Mouse (Mus musculus) hindbrain, embryonic 11.5 days (tissue): ENCODE data around the gene Hdgfl2. TPM values are rescaled to one million over a fixed set of nuclear protein-coding genes. Genes with fewer than 3 reads are reported as not detected.

ENCODE experiments used
- ATAC-seq: fragments of 200-750 bp; cut with Nextera tagmentation; 2 replicates; pipeline ENCODE4 v1.8.0; 2017; ENCODE audit warnings: mild to moderate bottlenecking, moderate TSS enrichment, moderate library complexity; ENCODE audit not compliant: low FRiP score
- DNase-seq: peaks from one replicate; pipeline ENCODE4 v3.0.0-alpha.2; 2015; ENCODE audit warnings: low spot score
- H3K27ac ChIP-seq: fragments of 300-500 bp; sonication (generic); 2 replicates; pipeline ENCODE4 v1.5.1; 2014; ENCODE audit warnings: mild to moderate bottlenecking, low read depth, low read length
- H3K27me3 ChIP-seq: fragments of 300-500 bp; sonication (generic); 2 replicates; pipeline ENCODE4 v1.6.1; 2014; ENCODE audit warnings: mild to moderate bottlenecking, low read length, moderate library complexity, mixed read lengths; ENCODE audit not compliant: control insufficient read depth, insufficient read depth
- H3K36me3 ChIP-seq: fragments of 300-500 bp; sonication (generic); 2 replicates; pipeline ENCODE4 v1.6.1; 2014; ENCODE audit warnings: mild to moderate bottlenecking, low read length, moderate library complexity, mixed read lengths; ENCODE audit not compliant: control insufficient read depth, insufficient read depth
- H3K4me1 ChIP-seq: fragments of 300-500 bp; sonication (generic); replicated peaks from 2 replicates; pipeline ENCODE4 v1.6.1; 2014; ENCODE audit warnings: low read length, mixed read lengths; ENCODE audit not compliant: control insufficient read depth, insufficient read depth
- H3K4me2 ChIP-seq: fragments of 300-500 bp; sonication (generic); replicated peaks from 2 replicates; pipeline ENCODE4 v1.6.1; 2014; ENCODE audit warnings: mild to moderate bottlenecking, low read depth, low read length
- H3K4me3 ChIP-seq: fragments of 300-500 bp; sonication (generic); 2 replicates; pipeline ENCODE4 v1.5.1; 2014; ENCODE audit warnings: low read depth, low read length
- H3K9ac ChIP-seq: fragments of 300-500 bp; sonication (generic); 2 replicates; pipeline ENCODE4 v1.6.1; 2014; ENCODE audit warnings: low read depth, low read length
- H3K9me3 ChIP-seq: fragments of 300-500 bp; sonication (generic); 2 replicates; pipeline ENCODE4 v1.6.1; 2016; ENCODE audit warnings: low read length; ENCODE audit not compliant: control insufficient read depth
- WGBS: fragments of 180-500 bp; shearing (Covaris S2); extraction: QIAGEN DNeasy Blood & Tissue Kit; methylation state at CpG from one replicate; pipeline ENCODE4 v1.1.7; 2014; 5-methylcytosine and 5-hydroxymethylcytosine counted together
- polyA plus RNA-seq: library from polyadenylated mRNA; unstranded; fragments of >200 nt; fragmentation: Nextera tagmentation; extraction: Ambion mirVana; gene quantifications from 2 replicates; pipeline ENCODE4 v1.2.1, GENCODE M21; 2014

Gene Hdgfl2
- polyA plus RNA-seq, 1 experiment from 2014 or later, result 100 TPM

- peaks cover 27% of the 10 kb centered on the region for H3K27me3 ChIP-seq
- no peak overlapping the region for H3K4me3 ChIP-seq
- ATAC-seq (no peak), DNase-seq (no peak)
- H3K9me3 ChIP-seq, result no peaks in the 10 kb centered on the region
- H3K4me2 ChIP-seq, result no peak overlapping the region
- WGBS, result 56% methylated on average over 12 of the region's 12 CpGs
- no peaks in the 10 kb centered on the region for H3K36me3 ChIP-seq
- H3K9ac ChIP-seq, result no peak overlapping the region
- H3K27ac ChIP-seq, result no peak overlapping the region
- H3K4me1 ChIP-seq, result peaks cover 7% of the 10 kb centered on the region
Observed at GRCm38 (mm10) chr17:56147420-56147819, 68.0 kb downstream of the Hdgfl2 start.

- Histone ChIP-seq H3K27ac (no peak overlapping the region), H3K27me3 (peaks cover 23% of the 10 kb centered on the region), H3K9me3 (no peaks in the 10 kb centered on the region), H3K9ac (no peak overlapping the region), H3K4me2 (no peak overlapping the region), H3K4me1 (peaks cover 6% of the 10 kb centered on the region), H3K36me3 (no peaks in the 10 kb centered on the region), H3K4me3 (no peak overlapping the region)
- WGBS, result 20% methylated on average over 9 of the region's 9 CpGs
- DNase-seq, result no peak
- 0 out of 2 replicates have a peak, but pooled peaks have one; percentile 8 for ATAC-seq
Observed at GRCm38 (mm10) chr17:56148280-56148679, 68.8 kb downstream of the Hdgfl2 start.

- H3K9me3 ChIP-seq, result no peaks in the 10 kb centered on the region
- peak overlapping the region; percentile 47; the same call in 1 of the 2 replicates for H3K9ac ChIP-seq
- H3K27me3 ChIP-seq, result peaks cover 23% of the 10 kb centered on the region
- peaks cover 6% of the 10 kb centered on the region for H3K4me1 ChIP-seq
- DNase-seq (no peak), ATAC-seq (peak; percentile 45; the same call in 1 of the 2 replicates)
- no peaks in the 10 kb centered on the region for H3K36me3 ChIP-seq
- H3K4me2 ChIP-seq, result peak overlapping the region; percentile 37
- no peak overlapping the region for H3K27ac ChIP-seq
- H3K4me3 ChIP-seq, result peak overlapping the region; percentile 25
- WGBS, result 3% methylated on average over 30 of the region's 30 CpGs
Observed at GRCm38 (mm10) chr17:56148790-56149618, 69.6 kb downstream of the Hdgfl2 start.

GRCm38 (mm10) chr17:56149897-56150296 lies 70.5 kb downstream of the Hdgfl2 start:
- no peak for ATAC-seq
- Histone ChIP-seq H3K4me1 (peaks cover 6% of the 10 kb centered on the region), H3K27me3 (peaks cover 23% of the 10 kb centered on the region)

More at GRCm38 (mm10) chr17:56149897-56150296, 70.5 kb downstream of the Hdgfl2 start:
- Histone ChIP-seq H3K27ac (no peak overlapping the region), H3K4me3 (no peak overlapping the region), H3K9ac (no peak overlapping the region), H3K36me3 (no peaks in the 10 kb centered on the region), H3K9me3 (no peaks in the 10 kb centered on the region), H3K4me2 (no peak overlapping the region)
- DNase-seq, result no peak
- WGBS, result 46% methylated on average over 2 of the region's 2 CpGs

Other genes starting within 250 kb of the Hdgfl2 start
- 10.0 and 12.3 TPM in 2 replicates for gene Zfp119a, start 200.7 kb upstream of the Hdgfl2 start, polyA plus RNA-seq
- 11.9 and 13.4 TPM in 2 replicates for gene Zfp959, start 187.5 kb upstream of the Hdgfl2 start, polyA plus RNA-seq
- gene Zfp119b, start 130.1 kb upstream of the Hdgfl2 start, polyA plus RNA-seq, result 6.3 and 6.7 TPM in 2 replicates
- 2.2 and 3.1 TPM in 2 replicates for gene Ebi3, start 127.0 kb upstream of the Hdgfl2 start, polyA plus RNA-seq
- gene Yju2, start 120.5 kb upstream of the Hdgfl2 start, polyA plus RNA-seq, result 21.3 and 22.4 TPM in 2 replicates
- 95.2 and 102 TPM in 2 replicates for gene Shd, start 109.2 kb upstream of the Hdgfl2 start, polyA plus RNA-seq
- 65.0 and 66.5 TPM in 2 replicates for gene Fsd1, start 93.1 kb upstream of the Hdgfl2 start, polyA plus RNA-seq
- 5.1 and 6.3 TPM in 2 replicates for gene Stap2, start 74.0 kb upstream of the Hdgfl2 start, polyA plus RNA-seq
- 141 and 163 TPM in 2 replicates for gene Mpnd, start 73.9 kb upstream of the Hdgfl2 start, polyA plus RNA-seq
- gene Sh3gl1, start 43.0 kb upstream of the Hdgfl2 start, polyA plus RNA-seq, result 112 and 114 TPM in 2 replicates
- gene Chaf1a, start 39.2 kb upstream of the Hdgfl2 start, polyA plus RNA-seq, result 16.1 and 18.9 TPM in 2 replicates
- 50.6 and 51.1 TPM in 2 replicates for gene Ubxn6, start 4.6 kb upstream of the Hdgfl2 start, polyA plus RNA-seq
- gene Plin4, start 30.2 kb downstream of the Hdgfl2 start, polyA plus RNA-seq, result 0.07 and 0.09 TPM in 2 replicates
- 0.20 and 0.28 TPM in 2 replicates for gene Plin5, start 38.0 kb downstream of the Hdgfl2 start, polyA plus RNA-seq
- 0.21 TPM in 1 of 2 replicates, not detected in the other for gene Lrg1, start 42.4 kb downstream of the Hdgfl2 start, polyA plus RNA-seq
- gene Sema6b, start 60.7 kb downstream of the Hdgfl2 start, polyA plus RNA-seq, result 2.5 and 2.6 TPM in 2 replicates
- gene Tnfaip8l1, start 82.8 kb downstream of the Hdgfl2 start, polyA plus RNA-seq, result 8.5 and 9.9 TPM in 2 replicates
- 62.1 and 62.9 TPM in 2 replicates for gene Mydgf, start 104.3 kb downstream of the Hdgfl2 start, polyA plus RNA-seq
- 26.2 and 27.6 TPM in 2 replicates for gene Dpp9, start 139.3 kb downstream of the Hdgfl2 start, polyA plus RNA-seq
- 12.8 and 14.4 TPM in 2 replicates for gene Fem1a, start 177.2 kb downstream of the Hdgfl2 start, polyA plus RNA-seq
- gene Ticam1, start 197.2 kb downstream of the Hdgfl2 start, polyA plus RNA-seq, result 2.1 and 2.7 TPM in 2 replicates
- gene Plin3, start 213.2 kb downstream of the Hdgfl2 start, polyA plus RNA-seq, result 25.0 and 26.2 TPM in 2 replicates
- gene Arrdc5, start 220.7 kb downstream of the Hdgfl2 start, polyA plus RNA-seq, result not detected in 2 replicates
- 77.7 and 95.9 TPM in 2 replicates for gene Uhrf1, start 223.7 kb downstream of the Hdgfl2 start, polyA plus RNA-seq
- 33.7 and 39.0 TPM in 2 replicates for gene Kdm4b, start 246.4 kb downstream of the Hdgfl2 start, polyA plus RNA-seq